Mouse (Mus musculus) left cerebral cortex, postnatal 4 days (tissue): ENCODE results near the gene Tph1. TPM values are rescaled to one million over a fixed set of nuclear protein-coding genes. Genes with fewer than 3 reads are reported as not detected.
A peak's percentile ranks its signal among the peaks of the same experiment; 100 is the strongest.
"Not testable (repeated sequence)": the region's sequence is repeated elsewhere in the genome, so short reads cannot be mapped to it uniquely, and the experiment has no call there.

ENCODE experiments used
- DNase-seq: peaks from one replicate; pipeline ENCODE4 v3.0.0-alpha.2; 2022
- intact Hi-C: fragments of 180-260 bp; cut with DNase I; formaldehyde crosslinking; loops from one replicate; pipeline ENCODE4 v1.15.1; 2025
- total RNA-seq, 2 experiments: library from RNA; stranded (reverse); gene quantifications; 2 replicates each; pipeline ENCODE4 v1.2.3; 2021

Gene Tph1
- total RNA-seq, 2 experiments from 2014 or later, result 0.64 to 0.74 TPM

DNA sequence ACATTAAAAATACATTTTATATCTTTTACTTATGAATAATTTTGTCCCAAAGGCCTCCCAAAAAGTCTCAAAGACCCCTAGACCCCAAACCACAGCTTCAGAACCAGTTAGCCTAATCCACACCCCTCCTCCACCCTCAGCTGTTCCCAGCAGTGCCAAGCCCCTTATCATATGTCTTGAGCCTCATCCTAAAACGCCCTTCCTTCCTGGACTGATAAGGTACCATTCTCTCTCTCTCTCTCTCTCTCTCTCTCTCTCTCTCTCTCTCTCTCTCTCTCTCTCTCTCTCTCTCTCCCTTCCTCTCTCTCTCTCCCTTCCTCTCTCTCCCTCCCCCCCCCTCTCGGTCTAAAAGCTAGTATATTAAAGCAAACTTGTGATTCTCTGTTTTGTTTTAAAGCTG lies 20.1 kb downstream of the Tph1 start:
- no peak for DNase-seq
- intact Hi-C loops, result no loop called here

DNA sequence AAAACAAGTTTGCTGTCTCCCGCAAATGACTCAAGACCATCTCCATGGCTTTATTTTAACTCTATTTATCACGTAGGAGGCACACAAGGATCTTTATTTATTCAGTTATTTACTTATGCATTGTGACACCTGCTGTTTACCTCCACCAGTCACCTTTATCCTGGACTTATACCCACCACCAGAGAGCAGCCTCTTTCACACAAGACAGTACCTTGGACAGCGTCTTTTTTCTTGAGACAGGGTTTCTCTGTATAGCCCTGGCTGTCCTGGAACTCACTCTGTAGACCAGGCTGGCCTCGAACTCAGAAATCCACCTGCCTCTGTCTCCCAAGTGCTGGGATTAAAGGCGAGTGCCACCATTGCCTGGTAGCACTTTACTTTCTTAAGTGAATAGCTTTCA lies 22.1 kb downstream of the Tph1 start:
- DNase-seq, intact Hi-C loops: not testable (repeated sequence)

DNA sequence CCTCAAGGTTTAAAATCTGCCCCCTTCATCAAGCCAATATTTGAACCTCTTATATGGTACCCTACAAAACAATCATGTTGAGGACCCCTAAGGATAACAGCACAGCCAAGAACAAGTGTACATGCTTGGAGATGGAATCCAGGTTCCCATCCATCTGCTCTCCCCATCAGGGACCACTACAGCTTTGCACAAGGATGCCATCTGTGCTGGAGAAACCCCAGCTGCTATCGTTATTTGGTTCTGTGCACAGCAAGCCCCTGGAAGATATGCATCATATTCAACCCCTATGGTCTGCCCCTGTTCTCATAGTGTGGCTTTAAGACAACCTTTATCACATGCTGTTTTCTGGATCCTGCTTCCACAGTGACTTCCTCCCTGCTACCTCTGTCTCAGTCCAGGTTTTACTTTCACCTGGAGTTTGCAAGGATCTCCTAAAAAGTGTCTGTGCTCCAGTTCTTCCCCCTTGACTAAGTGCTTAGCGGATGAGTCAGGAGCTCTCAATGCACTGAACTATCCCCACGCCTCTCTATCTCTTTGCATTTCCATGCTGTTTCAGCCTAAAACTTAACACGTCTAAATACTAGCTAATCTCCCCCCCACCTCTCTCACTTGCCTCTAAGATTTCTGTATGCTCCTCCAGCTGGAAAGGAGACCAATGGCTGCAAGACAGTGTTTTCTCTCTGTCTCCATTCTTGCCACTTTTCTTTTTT lies 23.8 kb downstream of the Tph1 start:
- DNase-seq, result no peak
- intact Hi-C loops, result loop anchor here (10.0 kb wide), 1 partner anchor 116 kb away; no protein-coding TSS in a partner anchor

DNA sequence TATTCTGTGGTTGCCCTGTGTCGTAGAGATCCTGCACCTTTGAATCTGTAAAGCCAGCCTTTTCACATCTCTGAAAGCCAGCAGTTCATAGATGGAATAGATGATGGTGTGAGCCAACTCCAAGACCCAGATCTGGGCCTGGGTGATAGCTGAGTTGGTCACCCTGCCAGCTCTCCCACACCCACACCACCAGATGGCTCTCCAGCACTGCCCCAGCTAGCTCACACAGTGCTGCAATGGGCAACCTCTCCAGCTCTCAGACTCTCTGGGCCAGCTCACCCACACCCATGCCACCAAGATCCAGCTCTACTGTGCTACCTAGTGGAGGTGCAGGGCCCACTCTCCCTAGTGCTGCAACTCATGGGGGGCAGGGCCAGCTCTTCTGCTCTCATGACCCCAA lies 29.2 kb downstream of the Tph1 start:
- DNase-seq, result peak; percentile 55
- intact Hi-C loops, result loop anchor here (10.0 kb wide), 1 partner anchor 122 kb away; no protein-coding TSS in a partner anchor

DNA sequence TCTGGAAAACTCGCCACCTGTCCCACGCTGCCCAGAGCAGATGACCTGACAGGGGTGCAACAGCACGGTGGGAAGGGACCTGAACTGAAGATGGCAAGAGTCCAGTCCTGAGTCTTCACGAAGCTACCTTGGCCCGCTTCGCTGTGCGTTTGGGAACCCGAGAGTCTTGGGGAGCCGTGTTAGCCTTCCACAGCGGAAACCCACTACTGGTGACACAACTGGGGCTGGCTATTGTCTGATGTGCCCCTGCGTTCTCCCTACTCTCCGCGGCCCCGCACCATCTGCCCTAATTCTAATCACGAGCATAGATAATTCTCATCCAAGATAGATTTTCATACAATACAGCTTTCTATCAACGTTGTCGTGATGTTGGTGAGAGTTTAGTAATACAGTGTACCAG lies 32.3 kb downstream of the Tph1 start:
- no peak for DNase-seq
- intact Hi-C loops, result loop anchor here (10.0 kb wide), 1 partner anchor 125 kb away; no protein-coding TSS in a partner anchor

DNA sequence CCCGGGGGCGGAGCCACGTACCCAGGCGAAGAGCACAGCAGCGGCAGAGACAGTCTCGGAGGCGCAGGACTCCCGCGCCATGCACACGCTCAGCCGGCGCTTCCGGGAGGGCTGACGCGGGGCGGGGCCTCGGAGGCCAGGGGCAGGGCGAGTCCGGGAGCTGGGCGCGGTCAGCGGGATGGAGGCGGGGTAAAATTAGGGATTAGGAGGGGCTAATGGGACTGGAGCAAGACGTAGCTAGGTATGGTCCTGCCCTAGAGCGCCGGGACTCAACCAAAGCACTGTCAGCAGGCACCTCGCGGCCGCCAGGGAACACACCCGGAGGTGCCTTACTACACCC lies 32.7 kb downstream of the Tph1 start, which contains the start of gene Sergef:
TSS of gene Sergef (minus strand) at position 116 of the 340 bp plus-strand sequence.
- peak; percentile 91 for DNase-seq
- intact Hi-C loops, result loop anchor here (10.0 kb wide), 1 partner anchor 125 kb away; no protein-coding TSS in a partner anchor

DNA sequence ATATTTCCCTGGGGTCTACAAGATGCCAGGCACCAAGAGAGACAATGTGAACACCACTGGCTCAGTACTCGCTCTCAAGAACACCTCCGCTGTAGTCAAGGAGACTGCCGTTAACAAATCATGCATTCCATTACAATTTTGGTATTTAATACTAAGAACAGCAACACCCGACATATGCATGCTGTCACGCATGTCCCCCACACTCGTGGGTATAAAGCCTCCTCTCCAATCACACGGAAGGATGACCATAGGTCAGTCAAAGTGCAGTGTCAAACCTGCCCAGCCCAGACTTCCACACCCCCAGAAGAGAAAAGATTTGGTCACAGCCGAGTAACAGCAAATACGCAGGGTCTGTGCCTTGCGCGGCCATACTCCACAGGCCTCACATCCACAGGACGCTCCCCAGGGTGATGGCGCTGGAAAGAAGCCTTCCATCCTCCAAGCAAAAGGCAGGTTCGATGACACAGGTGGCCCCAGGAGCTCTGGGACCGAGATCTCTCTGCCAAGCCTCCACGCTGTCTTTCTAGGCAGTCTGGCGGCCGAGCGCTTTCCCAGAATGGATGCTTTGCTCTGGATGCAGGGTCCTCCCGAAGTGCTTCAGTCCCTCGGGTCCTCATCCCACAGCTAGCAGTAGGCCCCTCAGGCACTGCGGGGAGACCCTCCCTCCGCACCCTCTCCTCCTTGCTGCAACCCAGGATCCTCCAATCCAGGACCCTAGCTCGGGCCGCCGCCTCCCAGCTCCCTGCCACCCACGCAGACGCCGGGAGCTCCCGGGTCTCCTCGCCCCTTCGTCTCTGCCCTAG lies 33.2 kb downstream of the Tph1 start:
- no peak for DNase-seq
- intact Hi-C loops, result no loop called here

DNA sequence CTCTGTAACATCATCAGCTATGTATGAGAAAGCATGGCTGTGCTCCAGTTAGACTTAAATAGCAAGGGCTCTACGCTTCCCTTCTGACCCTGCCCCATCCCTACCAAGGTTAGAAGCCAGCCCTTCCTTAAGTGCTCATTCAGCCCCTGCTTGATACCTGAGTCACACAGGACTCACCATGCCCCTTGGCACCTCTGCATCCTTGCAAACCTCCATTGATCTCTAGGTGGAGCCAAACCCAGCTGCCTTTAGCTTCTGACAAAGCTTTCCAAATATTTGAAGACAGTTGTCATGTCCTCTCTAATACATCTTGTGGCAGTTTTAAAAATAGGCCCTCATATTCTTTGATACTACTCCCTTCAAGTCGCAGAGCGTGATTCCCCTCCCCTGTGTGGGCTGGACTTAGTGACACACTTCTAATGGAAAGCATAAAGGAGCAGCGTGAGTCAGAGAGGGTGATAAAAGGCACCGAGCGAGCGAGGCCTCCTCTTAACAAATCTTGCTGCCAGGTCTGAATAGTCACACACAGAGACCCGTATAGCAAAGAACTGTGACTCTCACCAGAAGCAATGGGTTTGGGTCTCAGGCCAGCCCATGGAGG lies 43.9 kb downstream of the Tph1 start:
- intact Hi-C loops, result no loop called here

DNA sequence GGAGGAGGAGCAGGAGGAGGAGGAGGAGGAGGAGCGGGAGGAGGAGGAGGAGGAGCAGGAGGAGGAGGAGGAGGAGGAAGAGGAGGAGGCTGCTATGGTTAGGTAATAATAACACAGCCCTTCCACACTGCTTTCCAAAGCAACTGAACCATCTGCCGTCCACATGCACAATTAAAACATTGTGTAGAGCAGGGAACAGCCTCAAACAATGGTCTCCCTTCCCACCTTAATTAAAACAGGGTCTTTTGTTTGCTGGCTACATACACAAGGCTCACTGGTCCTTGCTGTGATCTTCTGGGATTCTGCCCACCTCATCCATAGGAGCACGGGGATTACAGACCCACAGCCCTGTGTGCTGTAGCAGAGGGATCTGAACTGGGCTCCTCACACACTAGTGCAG lies 48.4 kb downstream of the Tph1 start:
- intact Hi-C loops, result no loop called here

More for the DNA sequence above, 43.9 kb downstream of the Tph1 start:
- no peak for DNase-seq

DNA sequence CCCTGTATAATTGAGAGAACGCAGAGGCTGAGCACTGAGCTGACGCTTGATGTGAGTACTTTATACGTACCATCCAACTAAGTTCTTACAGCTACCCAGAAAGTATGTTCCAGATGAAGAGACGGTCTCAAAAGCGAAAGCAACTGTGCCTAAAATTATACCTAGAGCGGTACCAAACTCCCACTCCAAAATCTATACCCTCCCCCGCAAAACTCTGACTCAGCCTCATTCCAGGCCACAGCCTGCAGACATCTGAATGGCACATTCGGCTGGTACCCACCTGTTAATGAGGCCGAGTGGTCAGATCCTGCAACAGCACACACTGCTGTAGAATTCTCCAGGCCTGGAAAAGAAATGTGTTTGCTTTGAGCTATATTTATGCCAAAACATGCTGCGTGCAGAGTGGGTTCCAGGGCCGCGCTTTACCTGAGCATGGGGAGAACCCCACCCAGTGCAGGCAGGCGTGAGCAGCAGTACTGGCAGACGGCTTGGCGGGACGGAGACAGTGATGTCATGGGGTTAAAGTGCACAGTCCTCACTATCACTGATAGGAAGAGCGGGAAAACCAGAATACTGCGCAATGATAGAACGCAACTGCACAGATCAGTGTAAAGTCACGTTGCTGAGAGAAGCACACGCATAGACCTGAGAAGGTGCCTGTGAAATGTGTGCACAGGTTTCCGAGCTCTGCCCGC lies 53.8 kb downstream of the Tph1 start:
- no peak for DNase-seq
- intact Hi-C loops, result no loop called here

More for the DNA sequence above, 48.4 kb downstream of the Tph1 start:
- no peak for DNase-seq

DNA sequence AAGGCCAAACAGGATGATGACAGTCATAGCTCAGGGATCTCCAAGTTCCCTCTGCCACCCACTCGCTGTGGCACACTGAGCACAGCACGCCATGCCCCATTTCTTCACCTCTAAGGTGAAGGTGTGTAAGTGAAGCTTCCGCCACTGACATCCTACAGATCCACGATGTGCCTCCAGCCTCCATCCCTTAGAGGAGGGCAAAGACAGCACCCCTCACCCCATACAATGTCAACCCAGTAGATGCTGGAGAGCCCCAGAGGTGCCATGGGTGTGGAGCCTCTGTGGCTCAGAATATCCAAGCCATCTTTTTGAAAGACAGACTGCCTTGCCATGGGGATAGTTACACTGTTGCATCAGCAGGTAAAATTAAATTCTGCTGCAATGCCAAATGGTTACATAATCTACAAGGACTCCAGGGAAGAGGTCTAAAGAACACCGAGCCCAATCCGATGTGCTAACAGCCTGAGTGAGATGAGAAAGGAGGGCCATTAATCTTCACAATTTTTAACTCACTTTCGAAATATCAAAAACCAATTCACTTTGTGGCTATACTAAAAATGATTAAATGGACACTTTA lies 55.8 kb downstream of the Tph1 start:
- intact Hi-C loops, result no loop called here
- no peak for DNase-seq

DNA sequence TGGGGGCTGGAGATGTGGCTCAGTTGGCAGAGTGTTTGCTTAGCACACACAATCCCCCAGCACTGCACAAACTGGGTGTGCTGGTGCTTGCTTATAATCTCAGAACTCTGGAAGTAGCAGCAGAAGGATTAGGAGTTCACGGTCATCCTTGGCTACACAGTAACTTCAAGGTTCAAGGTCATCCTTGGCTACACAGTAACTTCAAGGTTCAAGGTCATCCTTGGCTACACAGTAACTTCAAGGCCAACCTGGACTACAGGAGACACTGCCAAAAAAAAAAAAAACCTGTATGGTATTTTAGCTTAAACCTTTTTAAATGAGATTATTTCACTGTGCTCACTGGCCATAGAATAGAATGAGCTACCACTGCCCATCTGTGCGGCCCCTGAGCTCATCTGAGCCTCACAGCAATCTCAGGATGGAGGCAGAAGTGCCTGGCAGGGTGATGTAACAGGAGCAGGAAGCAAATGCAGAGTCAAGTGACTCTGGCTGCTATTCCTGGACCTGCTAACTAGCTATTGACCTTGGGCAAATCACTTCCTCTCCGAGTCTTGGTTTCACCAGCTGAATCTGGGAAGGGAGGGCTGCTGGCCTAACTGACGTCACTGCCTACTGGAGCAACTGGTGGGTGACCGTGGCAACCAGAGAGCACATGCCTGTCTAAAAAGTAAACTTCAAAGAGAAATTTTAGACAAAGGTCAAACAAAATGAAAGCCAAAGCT lies 56.9 kb downstream of the Tph1 start:
- DNase-seq, result no peak
- intact Hi-C loops, result no loop called here

DNA sequence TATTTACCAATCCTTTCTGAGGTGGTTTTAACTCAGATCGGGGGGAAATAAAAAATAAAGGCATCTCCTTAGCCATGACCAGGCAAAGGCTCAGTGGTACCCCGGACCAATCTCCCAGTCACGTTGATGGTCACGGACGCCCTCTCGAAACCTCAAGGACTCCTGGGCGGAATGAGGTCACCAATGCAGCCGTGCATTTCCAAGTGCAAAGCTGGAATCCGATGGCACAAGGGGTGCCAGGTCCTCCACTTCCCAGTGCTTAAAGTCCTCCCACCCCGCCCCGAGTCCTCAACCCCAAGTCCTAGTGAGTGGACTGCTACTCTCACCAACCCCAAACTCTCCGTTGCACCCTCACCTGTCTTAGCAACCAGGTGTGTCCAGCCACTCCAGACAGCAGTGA lies 58.1 kb downstream of the Tph1 start:
- intact Hi-C loops, result no loop called here
- no peak for DNase-seq

DNA sequence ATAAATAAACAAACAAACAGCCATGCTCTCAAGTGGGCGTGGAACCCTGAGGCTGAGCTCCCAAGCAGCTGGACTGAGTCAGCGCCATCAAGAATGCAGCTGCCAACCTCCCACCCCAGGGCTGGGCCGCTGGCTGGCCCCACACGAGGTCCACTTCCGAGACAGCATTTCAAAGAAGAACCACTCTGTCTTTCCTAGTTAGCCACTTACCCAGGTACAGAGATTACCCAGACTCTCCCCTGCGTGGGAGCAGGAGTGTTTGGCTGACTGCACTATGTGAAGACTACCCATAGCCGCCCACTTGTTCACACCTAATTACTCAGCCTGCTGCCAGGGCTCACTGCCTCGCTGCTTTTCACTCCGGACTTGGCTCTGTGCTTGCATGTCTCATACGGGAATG lies 59.2 kb downstream of the Tph1 start:
- DNase-seq, result peak; percentile 34
- intact Hi-C loops, result no loop called here

DNA sequence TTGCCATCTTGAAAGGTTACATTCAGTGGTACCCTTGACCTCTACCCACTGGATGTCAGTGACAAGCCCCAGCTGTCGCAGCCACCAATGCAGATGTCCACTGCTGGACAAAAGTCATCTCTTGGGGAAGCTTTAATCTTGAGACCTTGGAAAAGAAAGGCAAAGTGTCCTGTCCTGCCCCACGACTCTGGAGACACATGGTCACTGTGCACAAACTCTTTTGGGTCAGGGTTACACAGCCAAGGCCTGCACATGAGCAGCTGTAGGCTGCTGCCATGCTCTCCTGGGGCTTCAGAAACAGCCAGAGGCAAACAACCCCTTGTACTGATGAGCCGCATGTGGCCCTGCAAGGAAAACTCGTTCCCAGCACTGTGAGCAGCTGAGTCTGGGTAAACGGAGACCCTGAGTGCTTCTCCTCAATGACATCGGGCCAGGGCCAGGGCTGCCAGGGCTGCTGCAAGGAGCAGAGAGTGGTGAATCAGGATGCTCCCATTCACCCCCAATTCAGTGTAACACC lies 59.9 kb downstream of the Tph1 start:
- intact Hi-C loops, result no loop called here
- no peak for DNase-seq

DNA sequence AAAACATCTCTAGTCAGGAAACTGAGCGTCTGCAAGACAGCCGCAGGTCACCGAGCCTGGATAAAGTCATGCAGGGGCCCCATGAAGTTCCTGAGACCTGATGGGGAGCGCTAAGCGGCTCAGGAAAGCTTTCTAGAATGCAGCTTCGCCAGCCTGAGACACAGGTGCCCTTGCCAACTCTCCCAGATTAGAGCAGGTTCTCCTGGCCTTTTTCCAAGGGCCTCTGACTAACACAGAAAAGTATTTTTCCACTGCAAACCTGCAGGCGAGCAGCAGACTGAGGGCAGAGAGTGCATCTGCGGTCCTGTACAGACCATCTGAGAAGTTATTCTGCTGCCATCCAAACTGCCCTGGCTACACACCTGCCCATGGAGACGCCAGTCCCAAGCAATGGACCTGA lies 60.4 kb downstream of the Tph1 start:
- intact Hi-C loops, result no loop called here
- DNase-seq, result no peak

DNA sequence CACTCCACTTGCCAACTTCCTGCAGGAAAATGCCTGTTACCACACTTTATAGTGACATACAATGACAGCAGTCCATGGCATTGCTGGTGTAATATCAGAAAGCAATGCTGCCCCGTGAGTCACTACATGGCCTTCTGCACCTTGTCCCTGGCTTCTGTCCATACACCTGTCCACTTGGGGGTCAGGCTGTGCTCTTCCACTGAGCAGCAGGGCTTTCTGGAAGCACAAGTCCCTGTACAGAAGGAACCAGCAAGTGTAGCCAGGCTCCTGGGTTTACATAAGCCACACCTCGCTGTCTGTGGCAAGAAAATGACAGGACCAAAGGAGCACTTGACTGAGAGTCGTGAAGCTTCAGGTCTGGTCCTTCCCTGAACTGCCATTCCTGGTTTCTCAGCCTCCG lies 63.0 kb downstream of the Tph1 start:
- intact Hi-C loops, result loop anchor here (5.0 to 10.0 kb wide), 2 partner anchors 327 to 515 kb away; no protein-coding TSS in a partner anchor
- DNase-seq, result no peak

DNA sequence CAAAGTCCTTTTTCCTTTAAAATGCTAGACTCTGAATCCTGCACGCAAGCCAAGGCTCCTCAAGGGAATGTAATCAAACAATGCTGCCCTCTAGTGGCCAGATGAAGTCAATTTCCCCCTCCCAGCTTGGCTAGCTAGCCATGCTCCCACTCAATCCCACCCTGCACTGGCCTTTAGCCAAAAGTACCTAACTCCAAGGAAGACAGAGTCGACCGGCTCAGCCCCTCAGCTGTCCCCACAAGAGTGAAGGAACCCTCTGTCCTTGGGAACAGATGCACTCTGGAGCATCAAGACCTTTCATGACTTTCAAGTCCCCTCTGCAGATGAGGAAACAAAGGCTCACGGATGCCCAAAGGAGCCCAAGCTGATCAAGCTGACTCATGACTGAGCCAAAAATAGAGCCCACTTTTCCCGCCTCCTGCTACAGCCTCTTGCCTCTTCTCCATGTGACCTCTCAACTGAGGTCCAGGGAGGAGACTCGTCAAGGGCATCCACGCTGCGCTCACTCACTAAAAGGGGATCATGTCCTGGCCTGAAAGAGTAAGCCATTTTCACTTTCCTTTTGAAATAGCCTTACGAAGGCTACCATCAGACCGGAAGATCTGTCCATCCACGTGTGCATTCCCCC lies 64.8 kb downstream of the Tph1 start:
- intact Hi-C loops, result loop anchor here (2.0 to 10.0 kb wide), 3 partner anchors 215 to 513 kb away; no protein-coding TSS in a partner anchor
- peak; percentile 78 for DNase-seq

DNA sequence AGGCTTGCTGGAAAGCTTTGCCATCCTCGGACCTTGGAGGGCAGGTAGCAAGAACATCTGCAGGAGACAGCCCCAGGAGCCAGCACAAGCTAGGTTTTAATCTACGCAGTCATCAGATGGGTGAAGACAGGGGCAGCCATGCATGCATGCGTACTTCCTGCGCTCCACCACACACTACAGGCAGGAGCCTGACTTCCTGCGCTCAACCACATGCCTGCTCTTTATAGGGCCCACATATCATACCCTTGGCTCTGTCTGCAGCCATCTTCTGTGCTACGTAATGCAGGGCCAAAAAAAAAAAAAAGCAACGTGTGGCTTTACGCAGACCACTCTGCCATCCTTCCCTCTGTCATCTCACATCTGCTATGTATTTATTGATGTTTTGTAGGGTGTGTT lies 65.3 kb downstream of the Tph1 start:
- intact Hi-C loops, result loop anchor here (2.0 to 10.0 kb wide), 3 partner anchors 214 to 512 kb away; no protein-coding TSS in a partner anchor

More for the DNA sequence above, 65.3 kb downstream of the Tph1 start:
- no peak for DNase-seq
